Mouse (Mus musculus): ENCODE results near the gene Accsl. TPM values are rescaled to one million over a fixed set of nuclear protein-coding genes. Genes with fewer than 3 reads are reported as not detected.

The Accsl gene
- polyA plus RNA-seq, 1 experiment from 2014 or later: not detected

- ChIA-PET POLR2A (interaction anchor here (0.5 kb wide), 1 partner anchor 116 kb away, joined by 5 read pairs; no protein-coding TSS in a partner anchor), CTCF (interaction anchor here (0.9 kb wide), 1 partner anchor 14 kb away, joined by 3 read pairs; no protein-coding TSS in a partner anchor)
- in situ Hi-C loops (cut with MboI; ENCODE audit: low pct_unique_long_range_greater_than_20kb): no loop called here
- no peak for ATAC-seq
- no peak for DNase-seq (ENCODE audit: low read depth, low spot score)
- H3K27me3 ChIP-seq: no peaks in the 10 kb centered on the region
- no peak for TF ChIP-seq CTCF (IDR thresholded peaks at IDR 0.05)
Observed at GRCm38 (mm10) chr2:93891611-93892280, 22.8 kb upstream of the Accsl start.

- POLR2A ChIA-PET: no interaction called here
- no peak for TF ChIP-seq CTCF (IDR thresholded peaks at IDR 0.05)
- ATAC-seq (no peak), DNase-seq (ENCODE audit: low read depth, low spot score) (no peak)
- CTCF ChIA-PET: no interaction called here
- in situ Hi-C loops (cut with MboI; ENCODE audit: low pct_unique_long_range_greater_than_20kb): no loop called here
- H3K27me3 ChIP-seq: no peaks in the 10 kb centered on the region
Observed at GRCm38 (mm10) chr2:93890143-93890542, 21.2 kb upstream of the Accsl start.

GRCm38 (mm10) chr2:93889071-93889470, 20.1 kb upstream of the Accsl start:
- DNase-seq (ENCODE audit: low read depth, low spot score): no peak
- ChIA-PET POLR2A (no interaction called here), CTCF (no interaction called here)
- in situ Hi-C loops (cut with MboI; ENCODE audit: low pct_unique_long_range_greater_than_20kb): no loop called here
- no peaks in the 10 kb centered on the region for H3K27me3 ChIP-seq
- no peak for ATAC-seq
- no peak for TF ChIP-seq CTCF (IDR thresholded peaks at IDR 0.05)

- ATAC-seq: no peak
- TF ChIP-seq CTCF (IDR thresholded peaks at IDR 0.05): no peak
- H3K27me3 ChIP-seq: no peaks in the 10 kb centered on the region
- in situ Hi-C loops (cut with MboI; ENCODE audit: low pct_unique_long_range_greater_than_20kb): no loop called here
- ChIA-PET POLR2A (no interaction called here), CTCF (interaction anchor here (1.1 to 1.3 kb wide), 2 partner anchors 12 to 114 kb away, joined by 3 read pairs; no protein-coding TSS in a partner anchor)
- DNase-seq (ENCODE audit: low read depth, low spot score): no peak
Observed at GRCm38 (mm10) chr2:93888366-93888765, 19.4 kb upstream of the Accsl start.

GRCm38 (mm10) chr2:93887273-93887672, 18.3 kb upstream of the Accsl start:
- in situ Hi-C loops (cut with MboI; ENCODE audit: low pct_unique_long_range_greater_than_20kb): no loop called here
- no peak for TF ChIP-seq CTCF (IDR thresholded peaks at IDR 0.05)
- H3K27me3 ChIP-seq: no peaks in the 10 kb centered on the region
- ChIA-PET CTCF (interaction anchor here (1.1 to 1.3 kb wide), 2 partner anchors 13 to 115 kb away, joined by 3 read pairs; no protein-coding TSS in a partner anchor), POLR2A (no interaction called here)
- DNase-seq (ENCODE audit: low read depth, low spot score): no peak
- ATAC-seq: no peak

- ATAC-seq (no peak), DNase-seq (ENCODE audit: low read depth, low spot score) (no peak)
- in situ Hi-C loops (cut with MboI; ENCODE audit: low pct_unique_long_range_greater_than_20kb): no loop called here
- ChIA-PET CTCF (no interaction called here), POLR2A (no interaction called here)
- no peak for TF ChIP-seq CTCF (IDR thresholded peaks at IDR 0.05)
- no peaks in the 10 kb centered on the region for H3K27me3 ChIP-seq
Observed at GRCm38 (mm10) chr2:93886013-93886794, 17.2 kb upstream of the Accsl start.

GRCm38 (mm10) chr2:93883066-93883465, 14.1 kb upstream of the Accsl start:
- ATAC-seq: no peak
- in situ Hi-C loops (cut with MboI; ENCODE audit: low pct_unique_long_range_greater_than_20kb): no loop called here
- no peak for TF ChIP-seq CTCF (IDR thresholded peaks at IDR 0.05)
- H3K27me3 ChIP-seq: no peaks in the 10 kb centered on the region
- POLR2A ChIA-PET: no interaction called here
- DNase-seq (ENCODE audit: low read depth, low spot score): no peak
- CTCF ChIA-PET: interaction anchor here (0.6 to 2.0 kb wide), 2 partner anchors 13 to 119 kb away, joined by 3 to 6 read pairs; no protein-coding TSS in a partner anchor

- no peak for ATAC-seq
- no peaks in the 10 kb centered on the region for H3K27me3 ChIP-seq
- ChIA-PET CTCF (interaction anchor here (0.6 to 2.0 kb wide), 3 partner anchors 41 to 120 kb away, joined by 3 to 6 read pairs (median 3); no protein-coding TSS in a partner anchor), POLR2A (no interaction called here)
- no peak for TF ChIP-seq CTCF (IDR thresholded peaks at IDR 0.05)
- in situ Hi-C loops (cut with MboI; ENCODE audit: low pct_unique_long_range_greater_than_20kb): no loop called here
- no peak for DNase-seq (ENCODE audit: low read depth, low spot score)
Observed at GRCm38 (mm10) chr2:93881640-93882367, 12.8 kb upstream of the Accsl start.

- in situ Hi-C loops (cut with MboI; ENCODE audit: low pct_unique_long_range_greater_than_20kb): no loop called here
- POLR2A ChIA-PET: no interaction called here
- DNase-seq (ENCODE audit: low read depth, low spot score): no peak
- ATAC-seq: no peak
- no peaks in the 10 kb centered on the region for H3K27me3 ChIP-seq
- TF ChIP-seq CTCF (IDR thresholded peaks at IDR 0.05): no peak
- CTCF ChIA-PET: interaction anchor here (0.6 kb wide), 1 partner anchor 42 kb away, joined by 3 read pairs; no protein-coding TSS in a partner anchor
Observed at GRCm38 (mm10) chr2:93880981-93881380, 12.0 kb upstream of the Accsl start.

- no peak for TF ChIP-seq CTCF (IDR thresholded peaks at IDR 0.05)
- H3K27me3 ChIP-seq: no peaks in the 10 kb centered on the region
- ChIA-PET CTCF (no interaction called here), POLR2A (no interaction called here)
- in situ Hi-C loops (cut with MboI; ENCODE audit: low pct_unique_long_range_greater_than_20kb): no loop called here
- DNase-seq (ENCODE audit: low read depth, low spot score) (no peak), ATAC-seq (no peak)
Observed at GRCm38 (mm10) chr2:93880450-93880849, 11.5 kb upstream of the Accsl start.

Measured in Patski (cell line).